Mouse (Mus musculus): Measurements from ENCODE around the gene Ppp2r2c. TPM values are rescaled to one million over a fixed set of nuclear protein-coding genes. Genes with fewer than 3 reads are reported as not detected.

The Ppp2r2c gene
- total RNA-seq, 2 experiments from 2014 or later = 0.08 to 0.28 TPM

DNA sequence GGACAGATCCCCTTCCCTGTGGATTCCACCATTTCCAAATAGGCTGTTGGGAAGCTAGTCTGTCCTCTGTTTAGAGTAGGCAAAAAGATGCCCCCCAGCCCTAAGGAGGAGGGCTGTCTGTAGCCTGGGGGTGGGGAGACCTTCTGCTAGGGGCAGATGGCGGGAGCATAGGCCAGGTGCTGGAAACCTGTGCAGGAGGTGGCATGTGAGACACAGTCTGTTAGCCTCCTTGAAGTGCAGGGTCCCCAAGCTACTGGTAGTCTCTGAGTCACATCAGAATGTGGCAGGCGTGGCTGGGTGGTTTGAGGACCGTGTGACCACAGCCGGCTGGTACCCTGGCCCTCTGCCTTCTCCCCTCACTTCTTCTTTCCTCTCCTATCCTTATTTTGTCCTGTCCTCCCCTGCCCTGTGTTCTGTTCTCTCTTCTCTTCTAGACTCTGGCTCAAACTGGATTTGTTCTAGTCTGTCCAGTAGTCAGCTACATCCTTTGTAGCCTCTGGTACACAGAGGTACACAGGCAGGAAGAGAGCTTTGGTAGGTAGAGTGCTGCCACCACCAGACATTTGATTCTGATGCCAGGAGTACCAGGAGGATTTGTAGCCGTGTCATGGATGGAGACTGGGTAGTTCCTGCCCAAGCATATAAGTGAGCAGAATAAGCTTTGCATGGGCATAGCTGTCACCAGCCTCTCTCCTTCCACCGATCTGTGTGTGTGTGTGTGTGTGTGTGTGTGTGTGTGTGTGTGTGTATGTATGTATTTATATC, 26.5 kb downstream of the Ppp2r2c start:
- no peak for DNase-seq
- intact Hi-C loops (cut with DNase I) = no loop called here

DNA sequence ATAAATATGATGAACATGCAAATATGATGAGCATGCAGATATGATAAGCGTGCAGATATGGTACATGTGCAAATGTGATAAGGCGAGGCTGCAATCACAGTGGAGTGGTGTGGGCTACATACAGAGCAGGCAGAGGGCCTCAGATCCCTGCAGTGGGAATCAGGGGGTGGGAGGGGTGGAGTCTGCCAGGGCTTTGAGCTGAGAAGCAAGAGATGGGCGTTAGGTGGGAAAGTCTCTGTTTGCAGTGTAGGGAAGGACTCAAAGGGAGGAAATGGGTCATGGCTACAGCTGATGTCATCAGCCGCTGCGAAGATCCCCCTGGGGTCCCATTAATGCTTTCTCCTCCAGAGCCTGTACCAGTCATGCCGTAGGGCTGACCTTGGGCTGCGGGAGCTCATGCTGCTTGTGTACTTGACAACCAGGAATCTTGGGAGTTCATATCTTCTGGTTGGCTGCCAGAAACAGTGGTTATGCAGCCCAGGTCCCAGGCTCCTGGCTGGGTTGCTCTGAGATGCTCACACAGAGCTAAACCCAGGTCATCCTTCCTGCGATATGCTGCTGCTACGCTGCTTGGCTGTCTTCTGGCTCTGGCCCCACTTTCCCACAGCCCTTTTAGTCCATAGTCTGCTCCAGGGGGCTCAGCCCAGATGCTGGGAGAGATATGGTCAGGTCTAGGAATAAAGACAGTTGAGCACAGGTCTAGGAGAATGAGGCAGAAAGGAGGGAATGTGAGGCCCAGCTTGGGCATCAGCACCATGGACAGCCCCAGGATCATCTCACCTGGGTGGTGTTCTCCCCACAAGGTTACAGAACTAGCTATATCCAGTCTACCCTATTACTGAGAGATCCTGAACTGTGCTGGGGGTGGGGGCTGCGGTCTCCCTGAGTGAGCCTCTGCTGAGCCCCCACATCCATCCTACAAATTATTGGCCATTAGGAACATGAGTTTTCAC, 27.6 kb downstream of the Ppp2r2c start:
- intact Hi-C loops (cut with DNase I) = no loop called here
- no peak for DNase-seq

DNA sequence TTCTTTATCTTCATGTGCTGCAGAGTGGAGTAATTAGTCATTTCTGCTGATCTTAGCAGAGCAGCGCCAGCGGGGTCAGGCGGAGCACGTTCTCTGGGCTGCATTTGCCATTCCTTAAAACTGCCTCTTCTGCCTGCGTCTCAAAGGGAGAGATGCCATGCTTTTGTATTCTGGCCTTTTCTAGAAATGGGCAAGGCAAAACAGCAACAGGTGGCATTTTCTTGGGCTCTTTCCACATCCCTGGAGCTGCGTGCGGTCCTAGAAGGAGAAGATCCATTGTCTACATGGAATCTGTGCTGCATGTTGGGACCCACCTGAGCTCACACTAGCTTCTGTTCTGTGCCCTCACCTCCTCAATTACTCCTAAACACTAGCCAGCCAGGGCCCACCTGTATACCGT, 29.7 kb downstream of the Ppp2r2c start:
- intact Hi-C loops (cut with DNase I) = no loop called here
- no peak for DNase-seq

DNA sequence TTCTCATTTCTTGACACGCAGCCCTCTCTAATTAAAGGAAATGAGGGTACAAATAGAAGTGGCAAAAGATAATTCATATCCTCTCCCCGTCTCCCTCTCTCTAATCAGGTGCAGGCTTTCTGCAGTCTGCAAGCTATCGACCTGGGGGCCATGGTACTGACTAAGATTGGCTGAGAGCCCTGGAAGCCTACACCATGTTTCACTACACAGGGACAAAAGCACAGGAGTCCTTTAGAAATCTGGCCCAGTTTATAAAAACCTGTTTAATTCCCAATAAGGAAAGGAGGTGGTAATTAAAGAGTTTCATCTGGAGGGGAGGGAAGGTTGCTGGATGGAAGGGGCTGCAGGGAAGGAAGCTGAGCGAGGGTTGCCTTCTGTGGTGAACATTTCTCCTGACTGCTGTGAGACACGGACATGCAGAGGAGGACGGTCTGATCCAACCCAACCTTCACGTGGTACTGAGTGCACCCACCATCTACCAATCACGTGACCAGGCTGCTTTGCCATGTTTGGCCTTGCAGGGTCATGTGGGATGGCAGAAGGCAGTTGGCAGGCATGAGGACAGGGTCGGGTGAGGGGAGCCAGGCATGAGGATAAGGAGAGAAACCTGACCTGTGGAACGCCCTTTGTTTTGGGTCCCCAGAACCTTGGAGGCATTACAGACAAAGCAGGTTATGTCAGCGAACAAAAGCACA, 30.2 kb downstream of the Ppp2r2c start:
- DNase-seq = no peak
- intact Hi-C loops (cut with DNase I) = no loop called here

DNA sequence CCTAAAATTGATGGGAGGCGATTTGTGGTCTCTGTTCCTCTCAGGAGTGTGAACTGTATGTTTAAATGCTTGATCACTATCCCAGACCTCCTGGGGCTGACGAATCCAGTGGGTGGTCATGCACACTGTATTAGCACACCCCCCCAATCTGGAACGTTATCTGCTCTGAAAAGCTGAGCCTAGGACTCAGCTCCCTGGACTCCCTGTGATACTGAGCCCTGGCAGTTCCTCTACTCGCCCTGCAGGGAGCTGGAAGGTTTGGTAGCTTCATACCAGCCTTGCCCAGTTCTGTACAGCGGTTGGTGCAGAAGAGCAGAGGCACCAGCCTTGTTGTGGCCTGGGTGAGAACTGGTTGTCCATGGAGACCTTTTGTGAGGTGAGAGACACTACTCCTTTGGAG, 31.1 kb downstream of the Ppp2r2c start:
- DNase-seq = no peak
- intact Hi-C loops (cut with DNase I) = no loop called here

DNA sequence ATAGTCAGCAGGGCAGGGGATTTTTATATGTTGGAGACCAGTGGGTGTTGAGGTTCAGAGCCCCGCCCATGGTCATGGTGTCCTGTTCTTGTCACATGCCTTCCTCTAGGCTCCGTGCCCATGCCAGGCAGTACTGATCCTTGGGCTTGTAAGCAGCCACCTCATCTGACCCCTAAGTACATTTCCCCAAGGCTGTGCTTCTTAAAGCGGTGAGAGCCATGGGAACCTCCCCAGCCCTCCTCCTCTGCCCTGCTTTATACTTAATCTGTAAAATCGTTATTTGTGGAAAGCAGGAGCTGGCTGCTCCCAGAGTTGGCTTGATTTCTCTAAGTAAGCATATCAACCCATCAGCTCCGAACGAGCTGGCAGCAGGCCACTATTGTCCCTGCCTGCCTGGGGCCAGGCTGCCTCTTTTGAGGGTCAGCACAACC, 31.9 kb downstream of the Ppp2r2c start:
- DNase-seq = peak; percentile 12 to 27
- intact Hi-C loops (cut with DNase I) = no loop called here

DNA sequence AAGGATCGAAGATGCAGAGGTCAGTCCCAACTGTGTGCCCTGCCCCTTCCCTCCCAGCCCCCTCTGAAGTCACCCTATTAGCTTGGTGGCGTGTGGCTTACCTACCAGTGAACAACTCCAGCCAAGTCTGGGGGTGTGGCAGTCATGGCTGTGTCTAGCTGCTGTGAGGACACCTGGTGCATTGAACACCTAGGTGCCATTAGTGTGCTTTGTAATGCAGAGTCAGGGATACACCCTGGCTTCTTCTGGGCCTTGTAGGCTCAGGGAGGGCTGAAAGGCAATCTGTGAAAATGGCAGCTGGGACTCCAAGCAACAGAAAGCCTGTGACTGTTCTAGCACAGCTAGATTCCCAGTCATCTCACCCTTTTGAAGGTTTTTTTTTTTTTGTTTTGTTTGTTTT, 34.5 kb downstream of the Ppp2r2c start:
- no peak for DNase-seq
- intact Hi-C loops (cut with DNase I) = no loop called here

DNA sequence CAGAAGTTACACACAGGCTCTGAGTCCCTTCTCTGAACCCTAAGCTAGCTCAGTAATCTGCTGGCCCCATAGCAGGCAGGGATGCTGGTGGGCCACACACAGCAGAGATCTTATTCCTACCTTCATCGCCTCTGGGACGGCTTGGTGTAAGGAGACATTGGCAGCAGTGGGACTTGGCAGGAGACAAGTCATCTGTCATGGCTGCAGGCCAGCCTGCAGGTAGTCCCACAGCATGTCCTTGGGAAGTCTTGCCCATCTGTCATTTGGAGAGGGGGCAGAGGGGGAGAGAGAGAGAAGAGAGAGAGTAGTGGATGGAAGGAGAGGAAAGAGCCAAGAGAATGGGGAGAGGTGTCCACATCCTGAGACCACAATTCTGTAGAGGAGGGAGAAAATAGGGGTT, 35.8 kb downstream of the Ppp2r2c start:
- DNase-seq = no peak
- intact Hi-C loops (cut with DNase I) = no loop called here

DNA sequence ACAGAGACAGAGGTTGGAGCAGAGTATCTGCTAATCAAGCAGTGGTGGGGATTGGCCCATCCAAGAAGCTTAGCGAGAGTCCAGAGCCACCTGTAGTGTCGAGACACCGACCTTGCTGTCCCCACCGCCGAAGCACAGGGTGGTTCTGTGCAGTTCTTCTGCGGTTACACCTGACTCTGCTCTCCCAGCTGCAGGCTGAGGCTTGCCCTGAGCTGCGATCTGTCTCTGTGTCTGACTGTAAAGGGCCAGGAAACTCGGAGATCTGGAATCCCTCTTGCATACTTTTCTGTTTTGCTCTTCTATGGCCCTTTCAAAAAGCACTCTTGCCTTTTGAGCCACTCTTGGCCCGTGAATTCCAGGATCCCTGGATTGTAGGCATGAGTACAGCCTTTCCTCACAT, 36.4 kb downstream of the Ppp2r2c start:
- intact Hi-C loops (cut with DNase I) = no loop called here

DNA sequence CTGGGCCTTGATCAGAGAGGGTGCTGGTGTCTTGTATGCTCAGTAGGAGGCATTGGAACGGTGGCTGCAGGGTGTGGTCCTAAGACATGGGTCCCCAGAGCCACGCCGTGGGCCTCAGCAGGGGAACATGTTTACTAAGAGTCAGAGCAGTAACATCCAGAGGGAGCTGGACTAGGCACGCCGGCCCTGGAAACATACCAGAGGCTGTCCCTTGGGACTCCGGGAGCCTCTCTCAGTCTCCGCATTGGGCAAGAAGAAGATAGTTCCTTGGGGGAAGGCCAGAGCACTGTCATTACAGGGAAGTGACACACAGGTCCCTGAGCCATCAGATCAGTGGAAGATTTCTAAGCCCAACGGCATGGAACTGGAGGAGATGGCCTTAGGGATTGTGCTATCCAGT, 36.9 kb downstream of the Ppp2r2c start:
- intact Hi-C loops (cut with DNase I) = no loop called here
- DNase-seq = peak; percentile 34 to 41

More for the DNA sequence above, 36.4 kb downstream of the Ppp2r2c start:
- DNase-seq = no peak

DNA sequence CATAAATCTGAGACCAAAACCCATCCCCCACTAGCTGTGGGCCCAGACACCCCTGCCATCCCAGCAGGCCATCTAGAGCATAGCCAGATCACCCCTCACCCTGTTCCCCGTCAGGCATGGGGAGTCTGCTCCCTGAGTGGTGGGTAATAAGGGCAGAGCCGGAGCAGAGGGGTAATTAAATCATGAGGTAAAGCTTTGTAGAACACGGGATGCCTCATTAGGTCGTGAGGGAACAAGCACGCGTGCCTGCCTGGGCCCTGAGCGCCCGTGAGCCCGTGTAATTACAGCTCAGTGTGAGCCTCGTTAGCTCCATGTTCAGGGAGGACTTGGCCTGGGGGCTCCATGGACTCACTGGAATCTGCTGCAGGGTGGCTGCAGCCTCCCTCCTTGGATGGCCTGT, 39.4 kb downstream of the Ppp2r2c start:
- intact Hi-C loops (cut with DNase I) = no loop called here
- no peak for DNase-seq

DNA sequence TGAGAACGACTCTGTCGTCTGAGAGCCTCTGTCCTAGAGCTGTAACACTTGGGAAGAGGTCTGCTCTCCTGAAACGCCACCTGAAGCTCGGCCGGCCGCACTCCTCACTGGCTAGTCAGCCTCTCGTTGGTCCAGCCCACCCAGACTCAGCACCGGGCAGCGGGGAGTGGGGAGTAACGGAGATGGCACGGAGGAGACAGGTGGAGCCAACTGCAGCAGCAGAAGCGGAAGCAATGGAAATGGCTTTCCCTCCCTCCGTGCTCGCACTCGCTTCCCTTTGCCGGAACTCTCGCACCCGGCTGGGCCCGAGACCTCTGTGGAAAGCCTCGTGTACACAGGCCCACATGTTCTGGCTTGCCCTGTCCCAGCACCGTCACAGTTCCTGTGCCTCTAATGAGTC, 41.2 kb downstream of the Ppp2r2c start:
- intact Hi-C loops (cut with DNase I) = no loop called here
- no peak for DNase-seq

DNA sequence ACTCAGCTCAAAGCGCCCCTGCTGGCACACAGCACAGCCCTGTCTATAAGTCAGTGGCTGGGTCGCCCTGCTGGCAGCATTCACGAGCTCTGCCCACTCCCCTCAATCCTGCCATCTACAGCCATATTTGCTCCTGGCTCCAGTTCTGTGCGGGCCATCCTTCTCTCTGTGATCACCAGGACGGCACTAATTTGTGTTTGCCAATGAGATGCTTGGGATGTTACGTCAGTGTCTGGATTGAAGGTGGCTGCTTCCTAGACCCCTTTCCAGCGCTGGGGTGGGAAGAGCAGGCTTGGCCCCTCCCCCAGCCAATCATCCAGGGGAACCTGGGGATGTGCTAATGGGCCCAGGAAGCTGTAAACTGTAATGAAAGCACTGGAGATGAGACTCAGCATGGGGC, 42.7 kb downstream of the Ppp2r2c start:
- intact Hi-C loops (cut with DNase I) = no loop called here
- no peak for DNase-seq

DNA sequence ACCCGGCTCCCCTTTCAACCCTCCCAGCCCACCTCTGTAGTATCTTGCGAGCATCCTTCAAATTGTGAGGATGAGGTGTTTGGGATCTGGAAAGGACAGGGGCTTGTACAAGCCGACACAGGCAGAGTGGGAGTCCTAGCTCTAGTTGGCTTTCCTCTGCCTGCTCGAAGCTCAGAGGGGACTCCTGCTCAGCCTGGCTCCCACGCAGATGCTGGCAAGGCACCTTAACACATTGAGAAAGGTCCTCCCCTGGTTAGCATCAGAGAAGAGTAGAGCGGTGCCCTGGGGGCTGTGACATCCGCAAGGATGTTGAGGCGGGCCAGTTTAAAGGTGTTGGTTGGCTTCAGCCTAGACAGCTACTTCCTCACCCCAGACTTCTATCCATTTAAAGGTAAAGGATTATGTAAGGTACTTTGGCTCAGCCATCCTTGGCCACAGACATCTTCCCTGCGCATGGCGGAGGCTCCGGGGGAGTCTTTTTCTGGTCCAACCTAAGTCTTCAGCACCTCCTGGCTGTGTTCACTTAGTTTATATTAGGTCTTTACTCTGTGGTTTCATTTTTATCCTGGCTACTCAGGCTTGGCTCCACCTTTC, 43.5 kb downstream of the Ppp2r2c start:
- DNase-seq = no peak
- intact Hi-C loops (cut with DNase I) = no loop called here

DNA sequence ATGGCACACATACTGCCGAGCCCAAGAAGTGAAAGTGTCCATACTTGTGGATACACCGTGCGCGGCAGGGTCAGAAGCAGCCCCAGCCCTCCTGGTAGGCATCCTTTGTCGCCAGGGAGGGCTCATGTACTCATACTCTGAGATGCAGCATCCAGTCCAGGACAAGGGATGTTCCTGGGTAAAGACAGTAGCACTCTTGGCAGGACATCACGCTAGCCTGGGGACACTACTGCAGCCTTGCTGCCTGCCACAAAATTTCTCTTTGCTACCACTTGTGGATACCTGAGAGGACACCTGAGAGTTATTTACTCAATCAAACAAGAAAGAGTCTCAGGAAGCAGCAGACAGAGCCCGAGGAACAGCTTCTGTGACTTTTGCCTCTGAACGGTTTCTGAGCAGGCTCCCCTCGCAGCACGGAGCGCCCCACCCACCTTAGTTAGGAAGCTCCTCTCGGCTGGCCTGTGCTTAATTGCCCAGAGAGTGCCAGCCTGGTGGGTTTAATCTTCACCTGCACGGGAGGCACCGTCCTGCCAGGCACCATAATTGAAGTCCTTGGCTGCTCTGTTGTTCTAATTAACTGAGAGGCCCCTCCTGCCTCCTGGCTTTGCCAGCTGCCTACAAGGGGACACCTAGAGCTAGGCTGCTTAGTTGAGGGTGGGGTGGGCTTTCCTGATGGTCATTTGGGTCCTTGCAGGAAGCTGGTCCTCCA, 44.4 kb downstream of the Ppp2r2c start:
- DNase-seq = no peak
- intact Hi-C loops (cut with DNase I) = no loop called here

DNA sequence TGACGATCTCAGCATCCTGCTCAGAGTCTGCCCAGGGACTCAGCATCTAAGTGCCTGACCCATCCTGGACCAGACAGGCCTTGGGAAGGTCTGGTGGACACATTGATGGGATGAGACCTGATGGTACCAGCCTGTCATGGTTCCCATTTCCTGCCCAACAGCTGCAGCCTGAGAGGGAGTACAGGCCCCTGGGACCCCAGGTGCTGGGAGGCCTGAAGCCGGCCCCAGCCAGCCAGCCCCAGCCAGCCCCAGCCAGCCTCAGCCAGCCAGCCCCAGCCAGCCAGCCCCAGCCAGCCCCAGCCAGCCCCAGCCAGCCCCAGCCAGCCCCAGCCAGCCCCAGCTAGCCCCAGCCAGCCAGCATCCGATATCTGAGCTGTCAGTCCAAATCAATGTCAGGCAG, 46.9 kb downstream of the Ppp2r2c start:
- no peak for DNase-seq
- intact Hi-C loops (cut with DNase I) = no loop called here

DNA sequence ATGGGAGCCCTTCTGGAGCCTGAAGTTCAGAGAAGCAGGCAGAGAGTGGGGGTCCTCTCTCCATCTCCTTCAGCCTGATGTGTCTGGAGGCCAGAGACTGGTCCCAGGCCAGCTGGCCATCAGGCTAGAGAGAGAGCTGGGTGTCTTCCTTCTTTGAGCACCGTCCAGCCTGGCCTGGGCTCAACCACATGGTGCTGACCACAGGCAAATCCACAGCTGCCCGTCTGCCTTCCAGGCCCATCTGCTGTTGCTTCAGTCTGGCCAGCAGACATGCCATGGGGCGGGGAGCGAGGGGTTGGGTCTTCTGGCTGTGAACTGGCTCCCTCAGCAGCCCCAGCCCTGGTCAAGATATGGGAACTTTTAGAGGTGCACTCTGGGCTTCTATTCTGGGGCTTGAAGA, 48.3 kb downstream of the Ppp2r2c start:
- intact Hi-C loops (cut with DNase I) = no loop called here
- DNase-seq = no peak

DNA sequence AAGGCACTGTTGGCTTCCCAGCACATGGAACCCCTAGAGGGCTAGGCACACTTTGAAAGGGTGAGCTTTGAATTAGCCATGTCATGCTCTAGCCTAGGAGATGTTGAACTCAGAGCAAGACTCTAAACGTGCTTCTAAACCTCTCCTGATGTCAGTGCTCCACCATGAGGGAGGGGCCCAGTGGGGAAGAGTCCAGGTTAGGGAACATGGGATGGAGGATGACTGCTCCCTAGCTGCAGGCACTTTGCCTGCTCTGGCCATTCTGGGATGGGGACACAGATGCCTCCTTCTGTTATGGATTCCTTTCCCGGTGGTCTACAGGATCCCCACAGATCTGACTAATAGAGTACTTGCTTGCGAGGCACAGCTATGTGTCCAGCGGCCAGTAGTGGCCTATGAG, 48.9 kb downstream of the Ppp2r2c start:
- no peak for DNase-seq
- intact Hi-C loops (cut with DNase I) = no loop called here

DNA sequence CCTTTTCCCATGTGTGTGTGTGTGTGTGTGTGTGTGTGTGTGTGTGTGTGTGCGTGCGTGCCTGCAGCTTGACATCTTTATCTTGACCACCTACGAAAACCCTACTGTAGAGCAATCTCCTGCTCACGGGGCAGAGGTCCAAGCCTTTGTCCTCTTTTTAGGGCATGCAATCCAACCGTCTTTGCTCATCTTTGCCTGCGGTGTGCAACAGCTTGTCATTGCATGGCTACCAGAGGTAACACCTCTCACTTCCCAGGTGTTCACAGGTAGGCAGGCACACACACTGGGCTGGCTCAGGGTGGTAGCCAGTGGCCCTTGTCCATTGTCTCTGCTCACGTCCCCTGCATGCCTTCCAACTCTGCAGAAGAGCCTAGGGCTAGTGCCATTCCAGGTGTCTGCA, 49.7 kb downstream of the Ppp2r2c start:
- DNase-seq = no peak
- intact Hi-C loops (cut with DNase I) = loop anchor here (1.0 kb wide), 1 partner anchor 82 kb away; no protein-coding TSS in a partner anchor

DNA sequence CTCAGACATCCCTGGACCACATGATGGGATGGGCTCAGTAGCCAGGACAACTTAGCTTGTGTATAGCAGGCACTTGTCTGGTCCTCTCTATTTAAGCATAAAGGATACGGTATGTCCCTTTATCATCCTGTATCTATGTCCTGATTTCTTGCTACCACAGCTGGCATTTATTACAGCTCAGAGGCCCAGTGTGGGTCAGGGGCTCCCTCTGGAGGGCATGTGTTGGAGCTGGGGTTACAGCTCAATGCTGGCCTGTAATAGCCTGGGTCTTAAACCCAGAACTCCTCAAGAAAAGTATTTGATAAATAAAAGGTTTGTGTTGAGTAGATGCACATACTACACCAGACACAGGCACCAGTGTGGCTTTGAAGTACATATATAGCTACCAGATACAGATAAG, 51.8 kb downstream of the Ppp2r2c start:
- no peak for DNase-seq

More for the DNA sequence above, 51.8 kb downstream of the Ppp2r2c start:
- intact Hi-C loops (cut with DNase I) = loop anchor here (5.0 kb wide), 1 partner anchor 163 kb away; no protein-coding TSS in a partner anchor

Measured in heart, postnatal 36 days (tissue).